Mouse (Mus musculus) MEL (cell line): Measurements from ENCODE around the gene Cd70.

Source experiments
- CTCF ChIP-seq, 3 experiments: IDR thresholded peaks in 2 of 3; conservative IDR thresholded peaks in 1 of 3; 2 replicates each; pipeline ENCODE4 v1.5.1; 2011 to 2012; ENCODE audit warnings: low read length in 3 of 3, low read depth in 2 of 3, mild to moderate bottlenecking in 2 of 3, improper control_type of control experiment in 1 of 3, inconsistent platforms in 1 of 3, mixed read lengths in 1 of 3, moderate library complexity in 1 of 3; ENCODE audit not compliant: control insufficient read depth in 1 of 3, insufficient read depth in 1 of 3, poor library complexity in 1 of 3, severe bottlenecking in 1 of 3
- MAFK ChIP-seq: IDR thresholded peaks from 2 replicates; pipeline ENCODE4 v1.6.1; 2011; ENCODE audit warnings: low read depth, mild to moderate bottlenecking, low read length, improper control_type of control experiment, borderline replicate concordance
- MAZ ChIP-seq: IDR thresholded peaks from 2 replicates; pipeline ENCODE4 v1.6.1; 2012; ENCODE audit warnings: low read depth, mild to moderate bottlenecking, inconsistent platforms, low read length, improper control_type of control experiment
- NRF1 ChIP-seq: IDR thresholded peaks from 2 replicates; pipeline ENCODE4 v1.6.1; 2014; ENCODE audit warnings: low read depth, mild to moderate bottlenecking, inconsistent platforms, low read length, improper control_type of control experiment, moderate library complexity; ENCODE audit not compliant: poor library complexity, insufficient read depth, severe bottlenecking
- POLR2A ChIP-seq, 2 experiments: IDR thresholded peaks; 2 replicates each; pipeline ENCODE4 v1.6.1; 2011 to 2012; ENCODE audit warnings: low read length in 2 of 2, mild to moderate bottlenecking in 2 of 2, control low read depth in 1 of 2, improper control_type of control experiment in 1 of 2, low read depth in 1 of 2, moderate library complexity in 1 of 2; ENCODE audit not compliant: control insufficient read depth in 1 of 2, insufficient read depth in 1 of 2, poor library complexity in 1 of 2
- POLR2AphosphoS2 ChIP-seq: IDR thresholded peaks from 2 replicates; pipeline ENCODE4 v1.6.1; 2011; ENCODE audit warnings: low read length, improper control_type of control experiment
- SMC3 ChIP-seq: IDR thresholded peaks from 2 replicates; pipeline ENCODE4 v1.6.1; 2011; ENCODE audit warnings: low read depth, low read length, improper control_type of control experiment
- UBTF ChIP-seq: IDR thresholded peaks from 2 replicates; pipeline ENCODE4 v1.6.1; 2012; ENCODE audit warnings: low read depth, mild to moderate bottlenecking, inconsistent platforms, low read length, improper control_type of control experiment, moderate library complexity, borderline replicate concordance; ENCODE audit not compliant: insufficient read depth
- USF2 ChIP-seq, 2 experiments: IDR thresholded peaks; 2 replicates each; pipeline ENCODE4 v1.6.1; 2011 to 2012; ENCODE audit warnings: improper control_type of control experiment in 2 of 2, low read length in 2 of 2, borderline replicate concordance in 1 of 2, inconsistent platforms in 1 of 2, low read depth in 1 of 2, mild to moderate bottlenecking in 1 of 2; ENCODE audit not compliant: insufficient read depth in 1 of 2
- ZC3H11A ChIP-seq: IDR thresholded peaks from 2 replicates; pipeline ENCODE4 v1.6.1; 2012; ENCODE audit warnings: low read depth, mild to moderate bottlenecking, inconsistent platforms, low read length, improper control_type of control experiment

DNA sequence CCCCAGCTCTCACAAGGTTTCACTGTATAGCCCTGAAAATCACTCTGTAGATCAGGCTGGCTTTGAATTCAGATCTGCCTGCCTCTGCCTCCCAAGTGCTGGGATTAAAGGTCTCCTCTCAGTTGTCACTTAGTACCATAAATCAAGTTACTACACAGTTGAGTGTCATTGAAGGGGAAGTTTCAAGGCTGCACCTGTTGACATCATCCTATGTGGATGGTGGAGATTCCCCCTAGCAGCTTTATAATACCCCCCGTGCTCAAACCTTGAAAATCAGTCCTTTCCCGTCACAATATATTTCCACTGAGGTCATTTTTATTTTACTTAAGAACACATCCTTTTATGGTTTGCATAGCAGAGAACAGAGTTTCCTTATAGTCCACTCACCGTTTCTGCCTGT lies 5.9 kb downstream of the Cd70 start:
- no peak for TF ChIP-seq CTCF (IDR thresholded peaks at IDR 0.05 in 2 of 3, conservative IDR thresholded peaks at IDR 0.05 in 1 of 3; ENCODE audit: control insufficient read depth in 1 of 3, insufficient read depth in 1 of 3, low read depth in 2 of 3, low read length in 3 of 3, poor library complexity in 1 of 3, severe bottlenecking in 1 of 3)
- TF ChIP-seq POLR2A (IDR thresholded peaks at IDR 0.05; ENCODE audit: control insufficient read depth in 1 of 2, insufficient read depth in 1 of 2, low read depth in 1 of 2, low read length in 2 of 2, poor library complexity in 1 of 2): no peak
- TF ChIP-seq POLR2AphosphoS2: no peak
- TF ChIP-seq USF2 (IDR thresholded peaks at IDR 0.05; ENCODE audit: borderline replicate concordance in 1 of 2, insufficient read depth in 1 of 2, low read depth in 1 of 2, low read length in 2 of 2): no peak
- TF ChIP-seq ZC3H11A: no peak
- no peak for TF ChIP-seq NRF1
- no peak for TF ChIP-seq SMC3
- TF ChIP-seq UBTF: no peak
- no peak for TF ChIP-seq MAZ
- no peak for TF ChIP-seq MAFK
